Mouse (Mus musculus) naive thymus-derived CD4-positive, alpha-beta T cell, adult 5 months (primary cell): ENCODE data around the gene Cct2. TPM values are rescaled to one million over a fixed set of nuclear protein-coding genes. Genes with fewer than 3 reads are reported as not detected.

Source experiments
- polyA plus RNA-seq: library from polyadenylated mRNA; unstranded; fragments of 100-300 nt; shearing (Covaris generic); gene quantifications from one replicate; pipeline ENCODE4 v1.2.1, GENCODE M21; 2017

Gene Cct2
- 211 TPM for polyA plus RNA-seq

DNA sequence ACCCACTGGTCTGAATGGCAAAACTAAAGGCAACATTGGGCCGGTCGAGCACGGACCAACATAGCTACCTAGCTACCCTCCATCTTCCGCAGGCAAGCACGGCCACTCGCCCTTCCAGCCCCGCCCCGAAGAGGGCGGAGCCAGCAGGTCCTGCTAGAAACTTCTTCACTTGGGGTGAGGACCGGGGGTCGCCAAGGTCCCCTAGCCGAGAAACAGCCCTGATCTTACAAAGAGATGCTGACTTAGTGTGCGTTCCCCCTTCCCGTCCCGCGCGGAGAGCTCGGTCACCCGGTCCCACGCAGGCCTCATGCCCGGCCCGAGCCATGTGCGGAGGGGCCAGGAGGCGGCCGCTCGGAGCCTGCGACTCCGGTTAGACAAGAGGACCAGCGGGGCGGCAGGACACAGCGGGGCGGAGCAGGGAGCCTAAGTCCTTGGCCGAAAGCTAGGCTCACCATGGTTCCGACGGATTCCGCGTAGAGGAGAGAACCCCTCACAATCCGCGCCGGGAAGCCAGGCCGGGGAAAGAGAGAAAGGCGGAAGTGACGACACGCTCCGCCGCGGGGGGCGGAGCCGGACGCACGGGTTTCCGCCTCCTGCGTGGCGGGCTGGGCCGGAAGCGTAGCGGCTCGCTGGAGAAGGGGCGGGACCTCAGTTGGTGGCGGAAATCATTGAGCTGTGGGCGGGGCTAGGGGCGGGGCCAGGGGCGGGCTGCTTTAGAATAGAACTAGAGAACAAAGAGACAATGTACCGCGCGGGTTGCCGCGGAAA, at the start of gene Cct2:
TSS of gene Cct2 (minus strand) at position 561 of the 768 bp plus-strand sequence.

DNA sequence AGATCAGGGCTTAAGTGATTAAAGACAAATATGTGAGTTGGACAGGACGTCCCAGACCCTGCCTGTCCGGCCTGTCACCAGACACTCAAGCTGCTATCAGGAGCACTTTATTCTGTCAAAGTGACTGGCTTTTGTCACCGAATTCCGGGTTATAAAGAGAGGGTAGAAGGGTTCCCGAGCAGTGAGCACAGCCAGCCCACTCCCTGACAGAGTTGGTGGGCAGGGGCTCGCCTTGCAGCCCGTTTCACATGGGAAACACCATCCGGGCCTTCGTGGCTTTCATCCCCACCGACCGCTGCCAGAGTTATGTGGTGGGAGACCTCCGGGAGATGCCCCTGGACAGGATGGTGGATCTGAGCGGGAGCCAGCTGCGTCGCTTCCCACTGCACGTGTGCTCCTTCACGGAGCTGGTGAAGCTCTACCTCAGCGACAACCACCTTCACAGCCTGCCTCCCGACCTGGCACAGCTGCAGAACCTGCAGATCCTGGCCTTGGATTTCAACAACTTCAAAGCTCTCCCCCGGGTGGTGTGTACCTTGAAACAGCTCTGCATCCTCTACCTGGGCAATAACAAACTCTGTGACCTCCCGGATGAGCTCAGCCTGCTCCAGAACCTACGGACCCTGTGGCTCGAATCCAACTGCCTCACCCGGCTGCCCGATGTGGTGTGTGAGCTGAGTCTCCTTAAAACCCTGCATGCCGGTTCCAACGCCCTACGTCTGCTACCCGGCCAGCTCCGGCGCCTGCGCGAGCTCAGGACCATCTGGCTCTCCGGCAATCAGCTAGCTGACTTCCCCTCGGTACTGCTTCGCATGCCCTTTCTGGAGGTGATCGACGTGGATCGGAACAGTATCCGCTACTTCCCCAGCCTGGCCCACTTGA, 18.2 kb downstream of the Cct2 start, which contains the start of gene Lrrc10:
TSS of gene Lrrc10 (plus strand) at position 167 of the 882 bp plus-strand sequence.

Other genes with a start within 250 kb of the Cct2 start
- gene Myrfl, start 166.9 kb downstream of the Cct2 start, polyA plus RNA-seq, result 0.11 TPM
- gene Rab3ip, start 113.0 kb downstream of the Cct2 start, polyA plus RNA-seq, result 175 TPM
- gene Gm10271, start 91.2 kb downstream of the Cct2 start, polyA plus RNA-seq, result not detected
- not detected for gene Best3, start 77.5 kb downstream of the Cct2 start, polyA plus RNA-seq
- gene Lrrc10, start 18.5 kb downstream of the Cct2 start, polyA plus RNA-seq, result not detected
- 21.8 TPM for gene Frs2, start 84.7 kb upstream of the Cct2 start, polyA plus RNA-seq
- gene Yeats4, start 160.7 kb upstream of the Cct2 start, polyA plus RNA-seq, result 76.5 TPM
- gene 9530003J23Rik, start 174.9 kb upstream of the Cct2 start, polyA plus RNA-seq, result not detected
- not detected for gene Lyz2, start 218.5 kb upstream of the Cct2 start, polyA plus RNA-seq
- not detected for gene Lyz1, start 229.1 kb upstream of the Cct2 start, polyA plus RNA-seq